Mouse (Mus musculus) brain, adult 2 months (tissue): Measurements from ENCODE around the gene Arsb.

Source experiments
- DNase-seq: peaks from one replicate; pipeline ENCODE4 v3.0.0; 2011; ENCODE audit warnings: low read depth, low spot score

The Arsb gene

DNA sequence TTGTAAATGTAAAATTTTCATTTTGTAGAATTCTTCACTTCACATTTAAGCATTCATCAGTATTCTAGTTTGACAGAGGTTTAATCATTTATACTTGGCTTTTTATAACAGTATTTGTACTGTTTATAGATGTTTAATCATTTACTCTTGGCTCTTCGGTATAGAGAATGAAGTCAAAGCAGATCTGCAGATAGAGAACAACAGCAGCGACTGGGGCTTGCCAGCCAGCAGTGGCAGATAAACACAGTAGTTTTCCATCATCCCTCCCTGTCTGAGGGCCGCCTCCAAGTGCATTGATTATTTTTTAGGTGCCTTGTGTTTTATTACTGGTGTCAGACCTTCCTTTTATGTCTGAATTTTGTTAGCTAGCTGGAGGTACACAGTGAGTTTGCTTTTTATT, 118.6 kb downstream of the Arsb start:
- DNase-seq: no peak

DNA sequence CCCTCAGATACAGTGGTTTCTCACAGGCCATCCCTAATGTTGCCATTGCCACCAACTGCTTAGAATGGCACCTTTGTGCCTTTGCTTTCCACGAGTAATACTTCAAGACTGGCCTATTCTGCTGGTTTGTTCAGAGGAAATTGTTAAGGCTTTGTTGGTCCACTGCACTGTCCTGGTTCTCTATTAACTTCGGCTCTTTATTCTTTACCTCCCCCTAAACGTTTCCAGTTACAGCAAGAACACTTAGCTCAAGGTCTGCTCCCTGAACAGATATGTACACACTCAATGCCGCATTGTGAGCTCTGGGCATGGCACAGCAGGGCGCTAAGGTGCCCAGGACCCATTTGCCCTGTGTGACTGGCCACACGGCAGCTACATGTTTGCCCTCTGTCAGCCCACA, 119.8 kb downstream of the Arsb start:
- no peak for DNase-seq

DNA sequence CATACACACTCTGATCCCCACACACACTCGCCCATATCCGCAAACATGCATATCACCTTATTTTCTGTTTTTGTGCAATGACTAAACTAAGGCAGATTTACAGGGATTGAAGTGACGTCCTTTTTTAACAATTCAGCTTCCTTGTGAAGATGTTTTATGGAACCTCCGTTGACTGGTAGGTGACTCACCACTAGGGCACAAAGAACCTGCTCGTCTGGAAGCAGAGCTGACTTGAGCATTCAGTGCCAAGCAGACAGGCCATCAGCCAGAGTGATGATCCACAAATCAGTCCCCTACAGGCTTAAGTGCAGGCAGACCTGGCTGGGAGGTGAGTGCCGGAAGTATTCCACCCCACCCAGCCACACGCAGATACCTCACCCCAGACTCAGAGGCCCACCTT, 120.7 kb downstream of the Arsb start:
- peak; percentile 54 for DNase-seq

DNA sequence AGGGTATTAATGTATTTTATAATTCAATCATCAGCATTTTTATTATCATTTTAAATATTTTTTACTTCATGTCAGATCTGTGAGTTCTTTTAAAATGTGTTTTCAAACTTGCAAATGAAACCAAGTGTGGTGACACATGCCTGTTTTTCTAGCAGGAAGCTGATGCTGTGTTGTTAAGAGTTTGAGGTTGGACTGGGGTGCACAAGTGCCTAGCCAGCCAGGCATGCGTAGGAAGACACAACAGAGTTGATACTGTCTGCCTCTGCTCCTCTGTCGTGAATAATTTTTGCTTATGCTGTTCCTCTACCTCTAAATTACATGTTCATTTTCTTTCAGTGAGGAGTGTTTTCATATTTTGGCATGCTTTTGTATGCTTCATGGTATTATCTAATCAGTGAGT, 122.7 kb downstream of the Arsb start:
- DNase-seq: no peak

DNA sequence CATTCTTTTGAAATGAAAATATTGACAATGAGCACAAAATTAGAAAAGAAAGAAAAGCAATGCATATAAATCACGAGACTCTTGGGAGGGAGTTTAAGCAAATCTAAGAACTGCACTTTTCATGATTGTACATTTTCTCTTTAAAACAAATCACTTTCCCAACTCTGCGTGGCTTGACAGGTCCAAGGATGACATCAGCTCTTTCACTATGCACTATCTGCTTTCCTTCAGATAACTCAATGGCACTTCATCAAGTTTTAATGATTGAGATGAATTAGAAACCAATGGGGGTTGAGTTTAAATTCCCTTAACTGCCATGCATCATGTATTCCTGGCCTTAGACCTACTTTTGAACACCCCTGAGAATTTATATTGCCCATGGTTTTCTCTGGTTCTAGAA, 124.0 kb downstream of the Arsb start:
- DNase-seq: no peak

DNA sequence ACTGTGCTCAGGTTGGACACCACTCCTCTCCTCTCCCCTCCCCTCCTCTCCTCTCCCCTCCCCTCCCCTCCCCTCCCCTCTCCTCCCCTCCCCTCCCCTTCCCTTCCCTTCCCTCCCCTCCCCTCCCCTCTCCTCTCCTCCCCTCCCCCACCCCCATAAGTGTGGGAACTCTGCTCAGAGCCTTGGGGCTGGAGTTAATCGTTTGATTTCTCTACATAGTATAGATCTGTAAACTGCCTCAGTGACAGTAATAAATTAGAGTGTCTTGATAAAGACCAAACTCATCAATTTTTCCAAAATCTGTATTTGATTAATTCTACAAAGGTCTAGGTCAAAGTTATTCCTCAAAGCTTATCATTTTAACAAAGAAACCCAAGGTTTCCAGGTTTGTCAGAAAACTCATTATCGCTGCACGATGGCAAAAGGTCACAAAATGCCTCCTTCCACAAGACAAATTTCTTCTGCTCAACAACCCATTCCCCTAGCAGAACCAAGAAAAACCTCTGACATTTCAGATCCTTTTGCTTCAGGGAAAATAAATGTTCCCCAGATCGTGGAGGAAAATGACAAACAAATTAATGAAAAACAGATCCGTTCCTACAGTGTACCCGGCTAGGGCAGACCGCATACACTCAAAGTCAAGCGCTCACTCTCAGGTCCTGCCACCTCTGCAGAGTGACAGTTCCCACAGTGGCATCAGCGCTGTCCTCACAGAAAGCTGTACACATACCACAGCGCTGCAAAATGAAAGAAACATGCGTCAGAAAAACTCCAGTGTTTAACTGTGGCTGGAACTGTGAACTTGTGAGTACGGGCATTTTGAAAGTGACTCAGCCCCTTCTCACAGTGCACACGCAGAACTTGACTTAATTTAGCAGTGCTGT, 126.8 kb downstream of the Arsb start:
- peak; percentile 57 for DNase-seq

DNA sequence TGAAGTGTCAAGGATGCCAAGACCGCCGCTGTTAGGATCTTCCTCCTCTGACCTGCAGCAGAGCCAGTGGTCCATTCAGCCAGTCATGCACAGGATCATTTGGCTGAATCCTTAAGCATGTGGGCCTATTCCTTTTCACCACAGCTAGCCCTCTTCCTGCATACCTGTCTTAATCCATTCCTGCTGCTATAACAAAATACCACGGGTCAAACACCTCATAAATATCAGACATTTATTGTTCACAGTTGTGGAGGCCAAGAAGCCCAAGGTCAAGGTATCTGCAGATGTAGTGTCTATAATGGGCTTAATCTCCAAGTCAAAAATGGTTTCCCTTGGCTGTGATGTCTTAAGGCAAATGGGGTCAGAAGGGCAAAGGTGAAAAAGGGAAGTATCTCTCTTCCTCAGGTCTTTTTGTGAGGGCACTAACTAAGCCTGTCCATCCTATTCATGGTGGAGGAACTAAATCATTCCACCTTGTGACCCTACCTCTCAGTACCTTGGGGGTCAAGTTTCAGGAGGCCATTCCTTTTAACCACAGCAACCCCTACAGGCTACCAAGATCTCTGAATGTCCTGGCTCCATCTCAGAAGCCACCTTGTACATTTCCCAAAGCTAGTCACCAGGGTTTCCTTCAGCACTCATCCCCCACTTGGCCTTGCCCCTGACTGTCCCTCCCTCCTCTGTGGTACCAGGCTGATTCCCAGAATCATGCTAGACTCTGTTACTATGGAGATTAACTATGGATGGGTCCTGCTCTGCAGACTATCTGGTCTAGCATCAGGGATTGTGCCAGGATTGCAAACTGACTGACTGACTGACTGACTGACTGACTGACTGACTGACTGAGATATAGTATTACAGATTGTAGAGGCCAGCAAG, 128.2 kb downstream of the Arsb start:
- no peak for DNase-seq

DNA sequence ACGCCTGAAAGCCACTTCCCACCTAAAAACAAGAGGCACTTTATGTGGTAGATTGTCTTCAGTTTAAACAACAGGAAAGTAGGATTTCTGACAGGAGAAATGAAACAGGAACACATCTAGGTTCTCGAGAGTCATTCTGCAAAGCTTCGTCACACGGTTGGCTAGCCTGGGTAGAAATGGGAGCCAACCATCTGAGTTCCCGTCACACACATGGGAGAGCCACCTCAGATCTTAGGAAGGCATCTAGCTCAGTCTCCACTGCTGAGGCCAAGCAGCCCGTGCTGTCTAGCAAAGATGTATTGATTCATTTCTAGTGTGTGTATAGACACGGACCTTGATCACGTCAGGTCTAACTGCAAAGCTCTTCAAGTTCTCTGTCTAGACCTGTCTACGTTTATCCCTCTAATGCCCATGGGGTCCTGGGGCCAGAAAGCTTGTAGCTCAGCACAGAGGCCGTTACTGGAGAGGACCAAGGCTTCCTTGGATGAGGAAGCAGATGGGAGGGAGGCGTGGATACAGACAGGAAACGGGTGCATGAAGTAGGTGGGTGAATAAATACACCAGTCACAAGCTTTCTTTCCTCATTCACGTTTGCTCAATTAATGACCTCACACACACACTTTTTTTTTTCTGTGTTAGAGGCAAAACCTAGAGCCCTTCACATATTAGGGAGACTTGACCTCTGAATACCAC, 129.7 kb downstream of the Arsb start:
- DNase-seq: peak; percentile 50

DNA sequence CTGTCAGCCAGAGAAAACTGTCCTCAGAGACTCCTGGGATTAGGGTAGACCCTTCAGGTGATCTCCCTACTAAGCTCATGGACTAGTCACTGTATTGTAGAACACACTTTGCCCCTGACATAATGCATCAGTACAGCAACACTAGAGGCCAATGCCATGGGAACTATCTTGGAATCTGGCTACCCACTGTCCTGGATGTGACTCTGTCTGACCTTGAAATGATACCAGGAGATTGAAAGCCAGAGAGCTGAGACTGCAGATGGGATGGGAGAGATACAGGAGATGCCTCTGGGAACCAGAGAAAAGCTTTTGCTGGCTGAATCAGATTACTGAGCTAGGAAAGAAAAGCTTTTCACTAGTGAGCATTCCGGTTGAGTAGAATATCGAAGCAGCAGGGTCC, 130.7 kb downstream of the Arsb start:
- no peak for DNase-seq

DNA sequence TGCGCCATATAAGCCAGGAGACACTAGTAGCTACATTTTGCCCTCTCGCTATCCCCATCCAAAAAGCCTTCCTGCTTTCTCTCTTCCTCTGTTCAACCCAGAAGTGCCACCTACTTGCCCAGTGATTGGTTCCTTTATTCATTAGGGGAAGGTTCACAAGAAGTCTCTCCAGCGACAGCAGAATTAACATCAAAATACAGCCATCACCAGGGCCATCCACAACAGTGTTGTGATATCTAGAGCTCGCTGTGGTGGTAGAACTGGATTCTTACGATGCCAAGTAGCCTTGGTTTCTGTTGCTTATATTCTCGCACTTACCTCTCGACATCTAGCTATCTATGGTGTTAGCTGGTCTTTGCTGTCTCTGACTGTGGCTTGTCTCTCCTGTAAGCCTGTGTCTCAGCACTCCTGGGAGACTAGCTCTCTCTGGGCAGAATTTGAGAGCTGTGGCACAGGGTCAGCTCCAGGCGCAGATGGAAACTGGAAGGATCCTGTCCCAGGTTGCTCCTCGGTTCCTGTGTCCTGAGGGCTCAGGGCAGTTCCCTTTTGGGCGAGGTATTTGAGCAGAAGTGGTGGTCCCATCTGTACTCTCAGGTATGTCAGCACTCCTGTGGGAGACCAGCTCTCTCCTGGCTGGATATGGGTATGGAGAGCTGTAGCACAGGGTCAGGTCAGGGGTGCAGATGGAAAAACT, 135.3 kb downstream of the Arsb start:
- no peak for DNase-seq

DNA sequence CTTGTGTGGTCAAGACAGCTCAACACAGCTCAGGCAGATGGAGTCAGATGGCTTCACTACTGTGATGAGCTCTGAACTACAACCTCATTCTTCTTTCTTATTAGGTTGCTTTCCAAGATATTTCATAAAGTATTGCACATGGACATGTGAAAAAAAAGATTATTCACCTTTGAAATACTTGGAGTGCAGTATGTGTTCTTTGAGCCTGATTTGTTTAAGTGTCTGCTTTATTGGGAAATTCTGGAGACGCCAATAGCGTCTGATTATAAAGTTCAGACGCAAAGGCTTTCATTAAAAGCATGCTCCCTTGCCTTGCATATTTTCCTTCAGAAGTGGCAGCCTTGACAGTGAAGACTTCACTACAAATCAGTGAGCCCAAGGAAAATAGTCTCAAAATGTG, 136.5 kb downstream of the Arsb start:
- DNase-seq: no peak

DNA sequence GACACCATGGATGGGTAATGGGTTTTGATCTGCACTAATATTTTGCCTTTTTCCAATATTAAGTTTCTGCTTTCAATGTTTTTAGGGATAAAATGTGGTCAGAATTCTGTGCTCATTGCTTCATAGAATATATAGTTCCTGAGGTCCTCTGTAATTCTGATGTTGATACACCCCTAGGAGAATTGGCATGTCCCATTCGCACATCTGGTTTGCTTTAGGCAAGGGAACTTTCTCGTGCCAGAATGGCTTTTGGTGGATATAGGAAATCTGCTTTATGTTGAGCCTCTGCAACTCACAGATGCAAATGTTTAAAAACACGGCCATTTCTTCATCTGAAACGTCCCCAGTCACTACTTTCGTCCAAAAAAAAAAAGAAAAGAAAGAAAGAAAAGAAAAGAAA, 138.4 kb downstream of the Arsb start:
- DNase-seq: no peak

DNA sequence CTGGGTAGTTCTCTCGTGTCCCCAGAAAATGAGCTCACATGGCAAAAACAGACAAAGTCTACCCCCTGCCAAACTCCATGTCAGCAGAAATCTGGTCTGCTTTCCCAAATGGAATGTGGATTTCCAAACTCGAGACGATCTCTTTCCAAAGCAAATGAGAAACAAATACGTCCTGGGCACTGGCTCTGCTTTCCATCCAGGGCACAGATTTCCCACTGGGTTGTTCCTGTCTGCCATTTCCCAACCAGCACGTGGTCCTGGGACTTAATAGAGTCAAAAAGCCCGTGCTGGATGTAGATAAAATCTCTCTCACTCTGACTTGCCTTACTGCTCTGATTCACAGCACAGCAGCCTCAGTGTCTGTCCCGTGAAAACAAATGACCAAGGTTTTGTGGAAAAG, 139.6 kb downstream of the Arsb start:
- DNase-seq: peak; percentile 60

DNA sequence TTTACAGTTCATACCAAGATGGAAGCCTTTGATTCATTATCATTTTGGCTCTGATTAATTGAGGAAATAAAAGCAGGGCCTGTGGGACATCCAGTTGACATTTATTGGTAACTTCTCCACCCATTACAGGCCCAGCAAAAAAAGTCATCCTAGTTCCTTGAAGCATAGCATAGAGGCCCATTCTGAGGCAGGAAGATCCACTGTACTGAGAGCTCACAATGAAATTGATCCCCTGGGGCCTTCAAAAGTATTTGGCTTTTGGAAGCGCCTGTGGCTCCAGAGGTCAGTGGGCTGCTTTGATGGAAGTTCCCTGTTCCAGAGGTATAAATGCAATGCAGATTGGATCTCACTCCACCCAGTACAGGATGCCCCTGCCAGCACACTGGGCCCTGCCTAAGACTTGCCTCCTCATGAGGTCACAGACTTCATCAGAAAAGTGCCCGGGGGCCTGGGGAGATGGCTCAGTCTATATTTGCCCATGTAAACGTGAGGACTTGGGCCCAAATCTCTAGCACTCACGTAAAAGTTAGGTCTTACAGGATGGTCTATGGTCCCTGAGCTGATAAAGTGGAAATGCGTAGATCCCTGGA, 141.0 kb downstream of the Arsb start:
- DNase-seq: no peak

DNA sequence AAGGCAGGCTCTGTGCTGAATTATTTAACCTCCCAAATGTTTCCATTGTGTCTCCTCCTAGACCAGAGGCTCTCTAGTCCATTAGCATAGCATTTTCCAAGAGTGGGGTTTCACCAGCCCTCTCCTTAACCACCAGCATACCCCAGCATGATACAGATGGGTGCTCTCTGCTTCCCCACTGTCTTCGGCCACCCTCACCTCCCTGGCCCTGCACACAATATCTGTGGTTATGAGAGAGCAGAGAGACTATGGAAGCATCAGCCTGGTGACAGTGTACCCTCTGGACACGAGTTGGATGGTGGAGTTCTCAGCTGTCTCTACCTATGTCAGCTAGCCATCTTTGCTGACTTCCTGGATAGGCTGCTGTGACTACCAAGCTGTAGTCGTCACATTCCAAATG, 142.8 kb downstream of the Arsb start:
- no peak for DNase-seq

DNA sequence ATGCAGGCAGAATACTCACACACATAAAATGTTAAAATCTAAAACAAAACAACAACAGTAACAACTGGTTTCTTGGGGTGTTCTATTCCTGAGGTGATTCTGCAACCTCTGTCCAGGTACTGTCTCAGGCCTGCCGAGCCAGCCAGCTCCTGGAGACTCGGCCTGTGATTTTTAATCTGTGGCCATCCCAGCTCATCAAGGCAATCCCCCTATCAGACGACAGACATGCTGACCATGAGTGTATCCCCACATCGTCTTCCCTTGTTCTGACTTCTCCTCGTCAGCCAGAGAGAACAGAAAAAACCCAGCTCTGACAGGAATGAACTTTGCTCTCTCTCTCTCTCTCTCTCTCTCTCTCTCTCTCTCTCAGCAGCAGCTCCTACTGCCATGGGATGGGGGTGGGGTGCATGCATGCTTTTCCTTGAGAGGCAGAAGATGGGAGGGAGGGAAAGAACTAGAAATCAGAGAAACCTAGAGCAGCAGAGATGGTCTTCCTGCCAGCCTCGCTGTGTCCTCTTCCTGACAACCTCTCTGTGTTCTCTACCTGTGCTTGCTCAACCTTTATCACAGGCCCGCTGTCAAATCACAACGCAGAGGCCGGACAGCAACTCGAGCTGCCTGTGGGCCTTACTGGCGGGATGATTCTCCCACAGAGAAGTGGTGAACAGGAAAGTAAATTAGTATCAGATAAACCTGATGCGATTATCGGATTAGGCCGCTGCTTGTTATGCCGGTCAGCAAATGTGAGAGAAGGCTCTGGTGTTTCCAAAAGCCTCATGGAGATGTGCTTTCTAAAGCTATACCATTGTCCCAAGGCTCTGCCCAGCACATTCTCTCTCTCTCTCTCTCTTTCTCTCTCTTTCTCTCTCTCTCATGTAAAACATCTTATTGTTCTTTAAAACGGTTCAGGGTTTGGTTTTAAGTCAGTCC, 144.5 kb downstream of the Arsb start:
- no peak for DNase-seq

DNA sequence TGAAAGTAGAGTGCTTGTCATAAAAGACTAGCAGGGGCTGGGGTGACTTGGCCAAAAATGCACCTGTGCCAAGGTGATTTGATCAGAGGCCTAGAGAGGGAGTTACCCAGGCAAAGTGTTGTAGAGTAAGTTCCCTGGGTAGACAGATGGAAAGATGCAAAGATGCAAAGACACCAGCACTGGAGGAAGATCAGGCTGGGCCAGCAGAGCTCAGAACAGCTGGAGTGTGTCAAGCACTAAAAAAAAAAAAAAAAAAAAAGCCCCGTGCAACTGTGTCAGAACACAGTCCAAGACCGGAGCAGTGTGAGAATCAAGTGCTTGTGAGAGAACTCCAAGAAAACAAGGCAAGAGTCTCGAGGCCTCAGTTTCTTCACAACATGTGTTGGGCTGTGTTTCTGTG, 148.1 kb downstream of the Arsb start:
- DNase-seq: no peak

DNA sequence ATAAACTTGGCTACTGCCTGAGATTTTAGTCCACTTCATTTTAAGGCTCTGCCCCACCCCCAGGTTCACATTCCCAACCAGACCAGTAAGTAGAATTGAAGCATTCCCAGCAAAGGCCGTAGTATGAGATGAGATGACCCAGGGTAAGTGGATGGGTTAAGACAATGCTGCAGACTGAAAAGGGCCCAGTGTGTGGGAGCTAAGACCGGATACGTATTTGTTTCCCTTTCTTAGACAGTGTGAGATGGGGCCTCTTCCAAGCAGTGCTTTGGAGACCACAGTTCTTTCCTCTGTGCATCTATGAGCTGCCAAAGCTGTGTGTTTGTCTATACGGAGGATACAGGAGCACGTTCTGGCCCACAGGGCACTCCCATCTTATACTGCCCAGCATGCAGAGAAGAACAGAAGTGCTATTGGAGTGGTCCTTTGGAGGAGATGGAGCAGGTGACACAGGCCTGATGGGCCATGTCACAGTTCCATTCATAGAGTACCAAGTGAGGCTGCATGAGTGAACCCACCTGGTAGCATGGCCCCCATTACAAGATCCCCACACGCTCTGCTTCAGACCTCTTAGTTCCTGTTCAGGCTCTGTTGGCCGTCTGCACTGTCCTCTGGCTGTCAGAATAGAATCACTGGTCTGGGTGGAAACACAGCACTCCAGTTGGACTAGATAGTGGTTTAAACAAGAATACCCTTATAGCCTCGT, 148.8 kb downstream of the Arsb start:
- DNase-seq: no peak

DNA sequence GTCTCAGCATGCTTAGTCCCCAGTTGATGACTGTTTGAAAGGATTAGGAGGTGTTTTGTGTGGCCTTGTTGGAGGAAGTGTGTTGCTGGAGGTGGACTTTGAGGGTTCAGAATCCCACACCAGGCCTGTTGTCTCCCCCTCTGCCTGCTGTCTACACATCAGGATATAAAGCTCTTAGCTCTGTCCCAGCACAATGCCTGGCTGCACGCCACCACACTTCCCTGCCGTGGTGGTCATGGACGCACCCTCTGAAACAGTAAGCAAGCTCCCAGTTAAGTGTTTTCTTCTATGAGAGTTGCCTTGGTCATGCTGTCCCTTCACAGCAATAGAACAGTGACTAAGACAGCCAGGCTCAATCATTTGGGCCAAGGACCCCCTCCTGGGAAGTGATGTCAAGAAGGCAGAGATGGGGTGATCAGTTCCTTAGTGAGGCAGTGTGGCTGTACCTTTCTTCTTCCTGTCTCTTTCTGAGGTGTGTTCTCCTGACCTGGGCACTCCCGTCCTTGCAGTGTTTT, 149.4 kb downstream of the Arsb start:
- no peak for DNase-seq
